Mouse (Mus musculus): ENCODE measurements at regions not wholly inside any gene's neighbourhood (a gene's known extent, or its start where the extent isn't known, plus 50 kb on each side); places are given as distances from the start of the nearest gene placed in this dataset.

DNA sequence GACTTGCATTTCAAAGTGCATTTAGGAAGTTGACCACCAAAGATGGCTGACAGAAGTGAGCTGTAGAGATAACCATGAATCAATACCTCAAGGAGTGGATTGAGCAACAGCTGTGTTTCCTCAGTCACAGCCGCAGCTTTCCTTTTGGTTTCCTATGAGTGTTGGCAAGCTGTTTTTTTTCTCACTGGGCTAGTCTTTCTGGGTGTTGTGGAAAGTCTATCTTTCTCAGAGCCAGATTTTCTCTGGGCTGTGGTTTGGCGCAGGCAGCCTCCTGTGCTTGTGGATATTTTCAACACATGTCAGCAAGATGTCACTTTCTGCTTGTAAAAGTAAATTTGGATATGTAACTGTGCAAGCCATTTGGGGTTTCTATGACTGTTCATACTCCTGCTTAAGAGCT is 268.6 kb upstream of the Sp4 start:
- no peaks in the 10 kb centered on the region for H3K36me3 ChIP-seq
- no peak for DNase-seq (ENCODE audit: low spot score)
- no peaks in the 10 kb centered on the region for H3K27me3 ChIP-seq (ENCODE audit: low read depth, poor library complexity, severe bottlenecking)
- no peaks in the 10 kb centered on the region for H3K9me3 ChIP-seq (replicated peaks)
- no peak overlapping the region for H3K27ac ChIP-seq
- H3K4me1 ChIP-seq: peaks cover 5% of the 10 kb centered on the region
- 80% methylated on average over 2 of the region's 2 CpGs for WGBS
- H3K4me3 ChIP-seq: no peak overlapping the region

DNA sequence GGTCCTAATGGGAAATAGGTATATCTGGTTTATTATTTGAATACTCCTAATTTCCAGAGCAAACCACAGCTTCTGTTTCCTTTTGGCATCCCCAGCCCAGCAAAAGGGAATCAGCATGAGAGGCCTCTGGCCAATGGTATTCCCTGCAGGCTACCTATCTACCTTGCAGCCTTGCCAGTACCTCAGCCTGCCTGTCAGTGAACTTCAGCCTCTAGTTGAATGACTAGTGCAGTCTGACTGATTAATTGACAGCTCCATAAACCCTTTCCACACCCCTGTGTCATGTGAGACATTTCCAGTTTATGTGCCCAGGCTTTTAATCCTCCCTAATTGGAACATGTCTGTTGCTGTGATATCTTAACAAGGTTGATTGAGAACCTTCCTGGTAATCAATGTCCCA is 265.4 kb upstream of the Sp4 start:
- H3K9me3 ChIP-seq (replicated peaks): no peaks in the 10 kb centered on the region

DNA sequence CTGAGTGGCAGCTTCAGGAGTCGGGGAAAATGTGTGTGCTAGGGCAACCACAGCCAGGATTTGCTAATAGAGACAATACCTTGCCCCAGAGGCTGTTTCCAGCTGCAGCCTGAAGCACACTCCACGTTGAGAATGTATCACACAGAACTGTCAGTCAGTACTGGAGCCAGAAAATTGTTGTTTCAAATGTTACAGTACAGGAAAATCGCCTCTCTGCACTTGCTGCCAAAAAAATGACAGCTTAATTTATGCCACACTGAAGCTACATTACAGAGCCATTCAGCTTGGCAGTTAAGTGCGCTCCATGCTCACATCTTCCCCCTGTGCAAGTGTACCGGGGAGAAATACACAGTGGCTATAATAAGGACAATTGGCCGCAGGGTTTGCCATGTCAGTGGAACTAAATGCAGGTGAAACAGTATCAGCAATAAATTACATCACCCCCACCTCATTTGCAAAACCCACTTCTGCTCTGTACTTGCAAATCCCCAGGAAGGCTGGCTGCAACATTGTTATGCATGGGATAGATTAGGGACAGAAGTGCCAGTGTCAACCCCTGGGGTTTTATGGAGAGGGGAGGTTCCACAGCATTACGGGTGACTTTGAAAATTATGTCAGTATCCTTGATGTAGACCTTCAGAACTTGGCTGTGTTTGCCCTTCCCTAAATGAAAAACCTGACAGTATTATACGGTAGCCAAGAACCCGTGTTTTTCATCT is 263.3 kb upstream of the Sp4 start:
- no peak overlapping the region for H3K27ac ChIP-seq
- peak; percentile 35 for DNase-seq (ENCODE audit: low spot score)
- no peaks in the 10 kb centered on the region for H3K9me3 ChIP-seq (replicated peaks)
- no peaks in the 10 kb centered on the region for H3K27me3 ChIP-seq (ENCODE audit: low read depth, poor library complexity, severe bottlenecking)
- H3K4me1 ChIP-seq: peaks cover 29% of the 10 kb centered on the region
- H3K36me3 ChIP-seq: no peaks in the 10 kb centered on the region
- H3K4me3 ChIP-seq: no peak overlapping the region
- 21% methylated on average over 9 of the region's 9 CpGs for WGBS

More for the DNA sequence above, 265.4 kb upstream of the Sp4 start:
- H3K36me3 ChIP-seq: no peaks in the 10 kb centered on the region
- H3K27ac ChIP-seq: no peak overlapping the region
- no peak for DNase-seq (ENCODE audit: low spot score)
- no peak overlapping the region for H3K4me3 ChIP-seq
- H3K4me1 ChIP-seq: peaks cover 29% of the 10 kb centered on the region
- H3K27me3 ChIP-seq (ENCODE audit: low read depth, poor library complexity, severe bottlenecking): no peaks in the 10 kb centered on the region

DNA sequence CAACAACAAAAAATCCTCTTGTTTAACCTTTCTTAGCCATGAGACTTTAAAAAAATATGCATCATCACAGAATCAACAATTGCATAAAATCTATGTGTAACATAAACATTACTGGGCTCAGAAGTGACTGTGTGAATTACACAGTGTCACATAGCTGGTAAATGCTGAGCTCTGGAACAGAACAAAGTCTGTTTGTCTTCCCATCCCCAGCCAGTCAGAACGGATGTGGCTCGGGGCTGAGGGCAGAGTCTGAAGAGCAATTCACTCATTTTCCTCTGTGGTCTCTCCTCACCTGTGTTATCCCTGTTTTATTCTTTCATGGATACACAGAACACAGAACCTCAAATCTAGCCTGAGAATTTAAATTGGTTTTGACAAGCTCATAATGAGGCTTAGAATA is 261.0 kb upstream of the Sp4 start:
- no peak for DNase-seq (ENCODE audit: low spot score)
- no peaks in the 10 kb centered on the region for H3K9me3 ChIP-seq (replicated peaks)

DNA sequence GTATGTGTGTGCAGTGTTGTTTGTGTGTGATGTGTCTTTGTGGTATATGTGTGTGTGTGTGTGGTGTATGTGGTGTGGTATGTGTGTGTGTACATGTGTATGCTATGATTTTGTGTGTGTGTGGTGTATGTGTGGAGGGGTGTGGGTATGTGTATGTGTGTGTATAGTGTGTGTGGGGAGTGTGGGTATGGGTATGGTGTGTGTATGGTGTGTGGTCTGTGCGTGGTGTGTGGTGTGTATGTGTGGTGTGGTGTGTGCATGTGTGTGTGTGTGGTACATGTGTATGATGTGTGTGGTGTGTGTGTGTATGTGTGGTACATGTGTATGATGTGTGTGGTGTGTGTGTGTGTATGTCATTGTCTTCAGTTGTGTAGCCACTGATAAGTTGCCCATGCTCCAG is 247.8 kb upstream of the Sp4 start:
- no peaks in the 10 kb centered on the region for H3K27me3 ChIP-seq (ENCODE audit: low read depth, poor library complexity, severe bottlenecking)

More for the DNA sequence above, 261.0 kb upstream of the Sp4 start:
- Histone ChIP-seq H3K4me3 (no peak overlapping the region), H3K27me3 (ENCODE audit: low read depth, poor library complexity, severe bottlenecking) (no peaks in the 10 kb centered on the region), H3K27ac (no peak overlapping the region), H3K4me1 (peaks cover 29% of the 10 kb centered on the region), H3K36me3 (no peaks in the 10 kb centered on the region)
- 45% methylated on average over 2 of the region's 2 CpGs for WGBS

DNA sequence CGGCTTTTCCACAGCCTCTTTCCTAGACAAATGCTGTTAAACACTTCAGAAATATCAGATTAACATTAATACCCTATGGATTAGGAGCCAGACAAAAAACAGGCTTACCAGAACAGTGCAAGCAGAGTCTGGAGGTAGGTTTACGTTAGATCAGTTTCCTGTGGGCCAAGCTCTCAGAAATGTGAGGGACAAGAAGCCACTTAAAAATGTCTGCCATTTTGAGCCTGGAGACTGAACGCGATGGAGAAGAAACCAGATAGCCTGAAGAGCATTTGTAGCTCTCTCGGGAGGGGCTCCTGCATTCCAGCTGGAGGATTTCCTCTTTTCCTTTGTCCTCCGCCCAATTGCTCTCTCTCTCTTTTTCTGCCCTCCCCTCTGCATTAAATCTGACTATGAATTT is 239.1 kb upstream of the Sp4 start:
- H3K9me3 ChIP-seq (replicated peaks): no peaks in the 10 kb centered on the region
- no peak overlapping the region for H3K4me3 ChIP-seq
- H3K27me3 ChIP-seq (ENCODE audit: low read depth, poor library complexity, severe bottlenecking): no peaks in the 10 kb centered on the region
- no peaks in the 10 kb centered on the region for H3K36me3 ChIP-seq
- no peak overlapping the region for H3K27ac ChIP-seq
- DNase-seq (ENCODE audit: low spot score): no peak
- WGBS: 53% methylated on average over 6 of the region's 6 CpGs
- H3K4me1 ChIP-seq: peaks cover 11% of the 10 kb centered on the region; the same call in 1 of the 2 replicates

More for the DNA sequence above, 247.8 kb upstream of the Sp4 start:
- H3K4me1 ChIP-seq: no peaks in the 10 kb centered on the region
- no peaks in the 10 kb centered on the region for H3K36me3 ChIP-seq
- 79% methylated on average over 1 of the region's 1 CpGs for WGBS
- no peak for DNase-seq (ENCODE audit: low spot score)
- H3K9me3 ChIP-seq (replicated peaks): no peaks in the 10 kb centered on the region
- no peak overlapping the region for H3K27ac ChIP-seq
- H3K4me3 ChIP-seq: no peak overlapping the region

DNA sequence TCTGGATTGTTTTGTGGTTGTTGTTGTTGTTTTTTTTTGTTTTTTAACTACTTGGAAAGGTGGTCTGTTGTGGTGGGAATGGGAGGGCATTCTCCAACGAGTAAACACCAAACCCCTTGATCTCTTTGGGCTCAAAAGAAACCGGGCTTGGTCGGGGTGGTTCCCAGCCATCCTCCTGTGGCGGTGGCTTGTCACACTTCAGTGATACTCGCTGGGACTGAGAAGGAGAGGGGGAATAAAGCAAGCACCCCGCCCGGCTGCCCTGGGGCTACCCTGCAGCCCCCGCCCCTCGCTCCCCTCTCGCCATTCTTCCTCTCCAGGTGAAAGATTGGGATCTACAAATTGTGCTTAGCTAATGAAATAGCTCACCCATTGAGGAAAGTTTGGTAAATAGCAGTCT is 229.3 kb upstream of the Sp4 start:
- 3% methylated on average over 10 of the region's 10 CpGs for WGBS
- DNase-seq (ENCODE audit: low spot score): peak; percentile 40
- H3K27me3 ChIP-seq (ENCODE audit: low read depth, poor library complexity, severe bottlenecking): peaks cover 61% of the 10 kb centered on the region
- H3K36me3 ChIP-seq: no peaks in the 10 kb centered on the region
- H3K9me3 ChIP-seq (replicated peaks): no peaks in the 10 kb centered on the region
- H3K4me3 ChIP-seq: peak overlapping the region; percentile 44
- H3K27ac ChIP-seq: no peak overlapping the region
- peaks cover 16% of the 10 kb centered on the region for H3K4me1 ChIP-seq

DNA sequence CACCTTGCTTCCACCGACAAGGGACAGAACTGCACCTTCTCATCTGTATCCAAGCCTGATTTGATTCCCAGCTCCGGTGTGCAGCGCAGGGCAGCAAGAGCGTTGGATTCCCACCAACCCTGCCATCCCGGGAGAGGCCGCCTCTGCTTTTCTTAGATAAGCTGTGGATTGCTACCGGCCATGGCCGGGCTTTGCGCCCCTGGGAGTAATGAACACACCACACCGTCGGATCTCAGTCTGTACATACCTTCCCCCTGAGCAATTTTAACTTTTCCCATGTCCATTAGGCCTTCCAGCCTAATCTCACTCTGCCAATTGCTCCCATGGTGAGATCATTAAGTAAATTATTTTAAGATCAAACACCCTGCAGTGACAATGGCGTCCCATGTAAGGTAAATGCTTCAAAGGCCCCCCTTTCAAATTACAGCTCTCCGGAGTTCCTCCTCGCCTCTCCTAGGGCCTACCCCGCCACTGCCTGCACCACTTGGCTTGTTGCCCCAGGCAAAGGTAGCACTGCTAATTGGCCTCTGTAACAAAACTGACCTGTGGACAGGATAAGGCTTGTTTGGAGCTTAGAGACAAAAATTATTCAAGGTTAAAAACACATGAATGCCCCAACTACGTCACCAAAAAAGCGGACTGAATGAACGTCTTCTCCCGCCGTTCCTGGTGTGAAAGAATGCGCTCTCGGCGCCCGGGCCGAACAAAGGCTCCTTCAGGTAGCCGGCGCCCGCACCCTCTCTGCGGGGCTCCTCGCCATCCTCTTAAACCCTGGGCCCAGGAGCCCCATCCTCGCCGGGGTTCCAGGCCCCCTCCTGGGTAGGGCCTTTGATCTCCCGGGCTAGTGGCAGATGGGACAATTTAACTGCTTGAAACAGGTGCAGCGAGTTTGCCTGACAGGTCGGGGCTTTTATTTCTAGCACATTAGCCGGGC is 228.5 kb upstream of the Sp4 start:
- peak; percentile 65 for DNase-seq (ENCODE audit: low spot score)
- Histone ChIP-seq H3K27me3 (ENCODE audit: low read depth, poor library complexity, severe bottlenecking) (peaks cover 61% of the 10 kb centered on the region), H3K27ac (no peak overlapping the region), H3K36me3 (no peaks in the 10 kb centered on the region), H3K4me1 (peaks cover 16% of the 10 kb centered on the region), H3K4me3 (peak overlapping the region; percentile 44), H3K9me3 (replicated peaks) (no peaks in the 10 kb centered on the region)
- 2% methylated on average over 36 of the region's 36 CpGs for WGBS

DNA sequence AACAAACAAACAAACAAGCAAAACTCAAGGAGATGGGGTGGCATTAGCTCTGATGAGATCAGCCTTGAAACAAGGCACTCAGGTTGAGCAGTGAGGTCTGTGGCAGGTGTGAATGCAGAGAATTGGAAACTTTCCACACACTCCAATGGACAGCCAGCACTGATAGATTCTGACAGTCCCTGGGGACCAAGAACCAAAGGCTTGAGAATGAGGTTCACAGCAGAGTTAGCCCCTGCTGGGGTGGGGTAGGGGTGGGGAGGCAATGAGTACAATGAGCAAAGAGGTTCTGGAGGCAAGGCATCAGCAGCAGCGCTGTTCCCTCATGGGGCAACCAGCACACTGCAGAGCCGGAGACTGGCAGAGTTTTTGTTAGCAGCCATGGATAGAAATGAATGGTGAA is 220.5 kb upstream of the Sp4 start:
- Histone ChIP-seq H3K4me1 (peaks cover 21% of the 10 kb centered on the region; the same call in 1 of the 2 replicates), H3K27ac (no peak overlapping the region), H3K4me3 (no peak overlapping the region), H3K27me3 (ENCODE audit: low read depth, poor library complexity, severe bottlenecking) (peaks cover 8% of the 10 kb centered on the region), H3K36me3 (no peaks in the 10 kb centered on the region), H3K9me3 (replicated peaks) (no peaks in the 10 kb centered on the region)
- 62% methylated on average over 2 of the region's 2 CpGs for WGBS
- DNase-seq (ENCODE audit: low spot score): no peak

DNA sequence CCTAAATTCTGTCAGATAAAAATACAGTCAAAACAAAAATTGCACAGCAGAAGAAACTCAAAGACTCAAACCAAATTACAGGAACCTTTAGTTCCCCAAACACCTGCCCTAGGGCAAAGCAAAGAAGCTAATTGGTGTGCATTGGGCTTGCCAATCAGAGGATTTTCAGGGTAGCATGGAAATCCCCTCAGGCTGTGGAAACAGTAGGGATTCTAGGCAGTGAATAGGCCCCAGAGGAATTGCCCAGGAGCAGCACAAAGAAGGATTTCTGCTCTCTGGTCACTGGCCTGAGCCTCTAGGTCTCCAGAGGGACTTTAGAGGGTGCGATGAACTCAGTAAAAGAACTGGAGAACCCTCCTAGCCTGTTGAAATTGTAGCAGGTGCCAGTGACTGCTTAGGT is 220.1 kb upstream of the Sp4 start:
- Histone ChIP-seq H3K27me3 (ENCODE audit: low read depth, poor library complexity, severe bottlenecking) (peaks cover 4% of the 10 kb centered on the region), H3K4me1 (peaks cover 21% of the 10 kb centered on the region; the same call in 1 of the 2 replicates), H3K36me3 (no peaks in the 10 kb centered on the region), H3K9me3 (replicated peaks) (no peaks in the 10 kb centered on the region), H3K27ac (no peak overlapping the region), H3K4me3 (no peak overlapping the region)
- 75% methylated on average over 1 of the region's 1 CpGs for WGBS
- DNase-seq (ENCODE audit: low spot score): no peak

DNA sequence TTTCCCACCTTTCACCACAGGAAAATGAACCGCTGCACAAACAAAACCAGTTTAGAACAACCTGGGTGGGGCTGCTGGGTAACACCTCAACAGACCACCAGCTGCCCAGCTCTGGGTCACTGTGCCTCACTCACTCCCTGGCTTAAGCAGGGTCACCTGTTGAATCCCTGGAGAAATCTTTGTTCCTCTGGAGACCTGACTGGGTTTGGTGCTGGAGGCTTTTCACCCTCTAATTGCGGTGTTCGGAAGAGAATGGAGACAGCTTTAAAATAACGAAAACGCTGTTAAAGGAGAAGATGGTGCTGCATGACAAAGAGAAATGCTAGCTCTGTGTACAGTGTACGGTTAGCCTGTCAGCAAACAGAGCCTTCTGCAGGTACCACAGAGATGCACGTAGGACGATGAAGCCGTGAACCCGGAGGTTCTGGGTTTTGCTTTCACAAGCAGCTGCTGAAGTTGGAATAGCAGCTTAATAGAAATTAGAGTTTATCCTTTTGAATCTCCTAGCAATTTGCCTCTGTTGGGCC is 218.6 kb upstream of the Sp4 start:
- Histone ChIP-seq H3K9me3 (replicated peaks) (no peaks in the 10 kb centered on the region), H3K27ac (no peak overlapping the region), H3K4me3 (no peak overlapping the region), H3K36me3 (no peaks in the 10 kb centered on the region), H3K27me3 (ENCODE audit: low read depth, poor library complexity, severe bottlenecking) (peaks cover 3% of the 10 kb centered on the region; the same call in 1 of the 2 replicates), H3K4me1 (peaks cover 32% of the 10 kb centered on the region)
- DNase-seq (ENCODE audit: low spot score): no peak
- 39% methylated on average over 10 of the region's 10 CpGs for WGBS

DNA sequence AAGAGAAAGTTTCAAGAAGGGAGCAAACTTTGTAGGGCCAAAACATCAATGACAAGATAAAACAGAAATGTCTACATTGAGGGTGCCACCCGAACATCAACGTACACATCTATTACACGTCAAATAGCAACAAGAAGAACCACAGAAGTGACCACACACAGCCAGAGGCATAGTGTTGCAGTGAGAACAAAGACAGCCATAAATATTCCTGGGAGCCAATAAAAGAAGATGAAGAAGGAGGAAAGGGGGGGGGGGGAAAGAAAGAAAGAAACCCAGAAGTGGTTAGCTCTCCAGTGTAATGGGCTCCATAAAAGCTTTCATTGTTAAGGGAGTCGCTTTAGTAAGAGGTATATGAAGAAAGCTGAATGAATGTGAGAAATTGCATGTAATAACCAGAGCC is 209.7 kb upstream of the Sp4 start:
- H3K27ac ChIP-seq: peak overlapping the region; percentile 62; the same call in 1 of the 2 replicates

More for the DNA sequence above, 209.7 kb upstream of the Sp4 start:
- WGBS: 29% methylated on average over 4 of the region's 4 CpGs
- no peak for DNase-seq (ENCODE audit: low spot score)
- Histone ChIP-seq H3K4me3 (no peak overlapping the region), H3K27me3 (ENCODE audit: low read depth, poor library complexity, severe bottlenecking) (0 out of 2 replicates have a peak, but pooled peaks cover 4% of the 10 kb centered on the region), H3K9me3 (replicated peaks) (no peaks in the 10 kb centered on the region), H3K4me1 (peaks cover 59% of the 10 kb centered on the region), H3K36me3 (no peaks in the 10 kb centered on the region)
